Mouse (Mus musculus): ENCODE data around the gene 4930512M02Rik.

DNA sequence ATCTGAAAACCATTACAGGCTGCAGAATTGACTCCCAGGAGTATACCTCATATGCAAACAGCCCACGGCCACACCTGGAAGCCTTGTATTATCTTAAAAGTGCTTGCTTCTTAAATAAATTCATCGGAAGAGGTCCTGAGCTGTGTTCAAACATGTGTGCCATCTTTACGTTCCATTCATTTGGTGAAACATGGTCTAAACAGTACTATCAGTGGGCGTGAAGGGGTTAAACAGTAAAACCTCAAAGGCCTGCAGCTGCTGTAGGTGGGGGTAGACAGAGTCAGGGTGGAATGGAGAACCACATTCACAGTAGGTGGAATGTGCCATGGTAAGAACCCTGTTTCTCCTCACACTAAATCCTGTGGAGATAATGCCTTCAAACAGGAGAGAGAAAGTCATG is 33.0 kb upstream of the 4930512M02Rik start:
- TF ChIP-seq POLR2A (IDR thresholded peaks at IDR 0.05; ENCODE audit: low read depth, low read length) (no peak), CTCF (IDR thresholded peaks at IDR 0.05; ENCODE audit: extremely low read depth, insufficient read depth, insufficient read length, insufficient replicate concordance) (no peak)
